Comparison of ENCODE assay signal across 8 mouse cellular contexts in the genomic region with DNA sequence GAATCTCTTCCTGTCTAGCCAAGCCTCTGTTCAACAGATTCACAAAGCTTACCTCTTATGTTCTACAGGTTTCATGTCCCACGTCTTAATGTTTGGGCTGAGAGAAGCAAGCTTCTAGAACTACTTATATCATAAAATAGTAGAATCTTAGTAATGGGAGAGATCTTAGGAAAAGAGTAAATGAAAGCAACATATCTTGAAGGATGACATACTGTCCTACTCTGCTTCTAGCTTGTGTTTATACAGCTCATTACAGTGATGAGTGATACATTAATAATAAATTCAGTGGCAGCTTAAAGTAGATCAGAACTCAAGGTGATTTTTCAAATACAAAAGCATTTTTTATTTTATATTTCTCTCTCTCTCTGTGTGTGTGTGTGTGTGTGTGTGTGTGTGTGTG. TPM values are rescaled to one million over a fixed set of nuclear protein-coding genes. Genes with fewer than 3 reads are reported as not detected.
DNase-seq lines count a peak whose midpoint lies in the region; ATAC-seq and TF ChIP-seq lines count a peak whose summit lies in the region.

A gene (minus strand): TSS at position 101 of the 400 bp plus-strand sequence.

- H3K36me3 ChIP-seq in lung, postnatal 0 days (ENCODE audit: insufficient read depth, low read length) = no peaks in the 10 kb centered on the region
- H3K36me3 ChIP-seq in embryonic facial prominence, embryonic 13.5 days = no peaks in the 10 kb centered on the region
- no peaks in the 10 kb centered on the region for H3K36me3 ChIP-seq in limb, embryonic 10.5 days
- no peaks in the 10 kb centered on the region for H3K36me3 ChIP-seq in small intestine, adult 2 months (ENCODE audit: control insufficient read depth, insufficient read depth, low read length)

- no peaks in the 10 kb centered on the region for H3K9me3 ChIP-seq in lung, postnatal 0 days (ENCODE audit: low read length)
- no peaks in the 10 kb centered on the region for H3K9me3 ChIP-seq in embryonic facial prominence, embryonic 13.5 days
- no peaks in the 10 kb centered on the region for H3K9me3 ChIP-seq in limb, embryonic 10.5 days (replicated peaks)

- TF ChIP-seq CTCF in lung, postnatal 0 days (IDR thresholded peaks at IDR 0.05) = no peak
- TF ChIP-seq CTCF in small intestine, adult 2 months (IDR thresholded peaks at IDR 0.05; ENCODE audit: extremely low read depth, insufficient read length, insufficient replicate concordance, low read depth, low read length) = no peak

- H3K9ac ChIP-seq in lung, postnatal 0 days (replicated peaks; ENCODE audit: low read depth) = no peak within 1 kb of the TSS
- H3K9ac ChIP-seq in embryonic facial prominence, embryonic 13.5 days = no peak within 1 kb of the TSS

- intact Hi-C loops in heart, postnatal 10 days (cut with DNase I) = loop anchor here (5.0 kb wide), 1 partner anchor 208 kb away; a partner anchor contains a TSS

- ATAC-seq in lung, postnatal 0 days = no peak
- ATAC-seq in embryonic facial prominence, embryonic 13.5 days (ENCODE audit: insufficient number of reproducible peaks, insufficient read depth, low FRiP score, low TSS enrichment, low read depth) = no peak

- DNase-seq in lung, postnatal 0 days (ENCODE audit: low spot score) = no peak
- no peak for DNase-seq in lung, postnatal 14 days
- no peak for DNase-seq in heart, postnatal 10 days
- no peak for DNase-seq in limb, embryonic 10.5 days (ENCODE audit: low spot score)
- DNase-seq in urinary bladder, postnatal 4 days (ENCODE audit: low spot score in 2 of 2) = no peak
- DNase-seq in ovary, postnatal 10 days (ENCODE audit: low spot score) = no peak

- no peaks in the 10 kb centered on the region for H3K4me1 ChIP-seq in lung, postnatal 0 days (ENCODE audit: insufficient read depth, low read depth, low read length)
- peaks cover 7% of the 10 kb centered on the region; the same call in 1 of the 2 replicates for H3K4me1 ChIP-seq in embryonic facial prominence, embryonic 13.5 days
- peaks cover 9% of the 10 kb centered on the region; the same call in 1 of the 2 replicates for H3K4me1 ChIP-seq in limb, embryonic 10.5 days
- H3K4me1 ChIP-seq in small intestine, adult 2 months (ENCODE audit: control insufficient read depth, insufficient read depth, insufficient read length, low read length) = no peaks in the 10 kb centered on the region; the same call in 1 of the 2 replicates

- TF ChIP-seq EP300 in lung, postnatal 0 days (IDR thresholded peaks at IDR 0.05) = no peak

- H3K27me3 ChIP-seq in lung, postnatal 0 days (replicated peaks; ENCODE audit: insufficient read depth, low read length) = no peaks in the 10 kb centered on the region
- H3K27me3 ChIP-seq in embryonic facial prominence, embryonic 13.5 days = no peaks in the 10 kb centered on the region
- no peaks in the 10 kb centered on the region for H3K27me3 ChIP-seq in limb, embryonic 10.5 days (ENCODE audit: low read depth, poor library complexity, severe bottlenecking)
- no peaks in the 10 kb centered on the region for H3K27me3 ChIP-seq in small intestine, adult 2 months (ENCODE audit: control insufficient read depth, insufficient read depth, low read length)

- no peak within 1 kb of the TSS for H3K4me2 ChIP-seq in lung, postnatal 0 days (replicated peaks; ENCODE audit: low read depth, low read length)
- no peak within 1 kb of the TSS for H3K4me2 ChIP-seq in embryonic facial prominence, embryonic 13.5 days

- H3K27ac ChIP-seq in lung, postnatal 0 days (ENCODE audit: low read length) = no peak within 1 kb of the TSS
- no peak within 1 kb of the TSS for H3K27ac ChIP-seq in embryonic facial prominence, embryonic 13.5 days
- no peak within 1 kb of the TSS for H3K27ac ChIP-seq in limb, embryonic 10.5 days
- no peak within 1 kb of the TSS for H3K27ac ChIP-seq in small intestine, adult 2 months (ENCODE audit: insufficient read depth, low read depth, low read length)

- TF ChIP-seq POLR2A in small intestine, adult 2 months (IDR thresholded peaks at IDR 0.05; ENCODE audit: low read depth, low read length) = no peak

- no peak within 1 kb of the TSS for H3K4me3 ChIP-seq in lung, postnatal 0 days (ENCODE audit: low read depth, low read length)
- H3K4me3 ChIP-seq in embryonic facial prominence, embryonic 13.5 days = no peak within 1 kb of the TSS
- H3K4me3 ChIP-seq in limb, embryonic 10.5 days = no peak within 1 kb of the TSS
- no peak within 1 kb of the TSS for H3K4me3 ChIP-seq in small intestine, adult 2 months (ENCODE audit: low read depth, low read length)

- WGBS in lung, postnatal 0 days = 74% methylated on average over 1 of the region's 1 CpGs
- WGBS in embryonic facial prominence, embryonic 13.5 days = 84% methylated on average over 1 of the region's 1 CpGs
- 90% methylated on average over 1 of the region's 1 CpGs for WGBS in limb, embryonic 10.5 days
- whole genome bisulfite sequencing in small intestine, adult 2 months = 77% methylated on average over 1 of the region's 1 CpGs

RNA-seq across cellular contexts. Expression of the gene that starts here (rescaled TPM):
- 28.4 and 33.1 TPM in 2 replicates for polyA plus RNA-seq in lung, postnatal 0 days (2015; fragmentation: Nextera tagmentation; extraction: Ambion mirVana)
- 17.2 TPM in 2 replicates for polyA plus RNA-seq in embryonic facial prominence, embryonic 13.5 days (2015; fragmentation: Nextera tagmentation; extraction: Ambion mirVana)
- 10 to 100 TPM; 37.3 to 39.0 TPM for total RNA-seq in heart, postnatal 10 days (2021)
- polyA plus RNA-seq in limb, embryonic 10.5 days (2016; fragmentation: Nextera tagmentation; extraction: Ambion mirVana) = 5.6 and 10.6 TPM in 2 replicates
- polyA plus RNA-seq in small intestine, adult 2 months (2012; rRNA removed) = 8.9 and 23.1 TPM in 2 replicates
